Mouse (Mus musculus): Measurements from ENCODE around the gene Lhfpl5. TPM values are rescaled to one million over a fixed set of nuclear protein-coding genes. Genes with fewer than 3 reads are reported as not detected.

The Lhfpl5 gene
- total RNA-seq (2023), result not detected

GRCm38 (mm10) chr17:28575244-28576125, at the start of gene Lhfpl5:
Gene Lhfpl5 (plus strand): TSS chr17:28575641.

DNA sequence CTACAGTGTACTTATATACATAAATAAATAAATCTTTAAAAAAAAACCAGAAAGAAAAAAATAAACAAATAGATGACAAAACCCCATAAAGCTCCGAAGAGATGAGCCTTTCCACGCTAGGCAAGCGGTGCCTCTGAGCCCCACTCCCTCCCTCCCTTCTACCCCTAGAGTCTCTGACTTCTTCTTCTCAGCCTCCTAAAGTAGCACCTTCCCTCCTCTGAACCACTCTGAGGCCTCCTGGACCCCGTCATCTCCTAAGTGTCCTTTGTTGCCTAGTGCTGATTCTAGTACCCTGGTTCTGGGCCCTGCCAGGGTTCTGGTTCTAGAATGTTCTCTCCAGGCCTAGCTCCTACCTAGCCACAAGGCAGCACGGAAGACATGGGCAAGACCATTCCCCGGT, 44.9 kb upstream of the Lhfpl5 start, which contains the start of gene Armc12:
Armc12 (plus strand) TSS at position 301 of the 400 bp plus-strand sequence.

GRCm38 (mm10) chr17:28549111-28549510, 26.3 kb upstream of the Lhfpl5 start, which contains the start of gene Clpsl2:
Gene Clpsl2 (plus strand): TSS chr17:28549411.

GRCm38 (mm10) chr17:28560598-28560997, 14.8 kb upstream of the Lhfpl5 start, which contains the start of gene Clps:
Gene Clps (minus strand): TSS chr17:28560766.

GRCm38 (mm10) chr17:28622300-28622759, 46.9 kb downstream of the Lhfpl5 start, which contains the start of gene Srpk1:
Gene Srpk1 (minus strand): TSS chr17:28622709.

Other genes starting within 250 kb of the Lhfpl5 start
- 100 to 1,000 TPM; 528 to 601 TPM for gene Rpl10a, start 247.2 kb upstream of the Lhfpl5 start, total RNA-seq (2023)
- gene Tead3, start 224.8 kb upstream of the Lhfpl5 start, total RNA-seq (2023), result 1 to 10 TPM in 1 of 2 experiments, under 1 TPM in 1; 0.55 to 1.7 TPM
- not detected for gene Tulp1, start 210.4 kb upstream of the Lhfpl5 start, total RNA-seq (2023)
- 10 to 100 TPM; 36.3 to 46.3 TPM for gene Fkbp5, start 58.1 kb upstream of the Lhfpl5 start, total RNA-seq (2023)
- 1 to 10 TPM; 1.9 to 2.3 TPM for gene Armc12, start 44.8 kb upstream of the Lhfpl5 start, total RNA-seq (2023)
- gene Clpsl2, start 26.2 kb upstream of the Lhfpl5 start, total RNA-seq (2023), result not detected
- not detected for gene Clps, start 14.9 kb upstream of the Lhfpl5 start, total RNA-seq (2023)
- gene Srpk1, start 47.1 kb downstream of the Lhfpl5 start, total RNA-seq (2023), result 10 to 100 TPM; 52.1 to 58.2 TPM
- 1 to 10 TPM; 2.2 to 2.4 TPM for gene Slc26a8, start 114.6 kb downstream of the Lhfpl5 start, total RNA-seq (2023)
- gene Mapk14, start 115.7 kb downstream of the Lhfpl5 start, total RNA-seq (2023), result 100 to 1,000 TPM; 235 to 247 TPM
- gene AC170998.1, start 150.4 kb downstream of the Lhfpl5 start, total RNA-seq (2023), result 10 to 100 TPM in 1 of 2 experiments, 1 to 10 TPM in 1; 9.6 to 13.5 TPM
- 100 to 1,000 TPM; 145 to 187 TPM for gene Mapk13, start 193.7 kb downstream of the Lhfpl5 start, total RNA-seq (2023)
- gene Brpf3, start 225.4 kb downstream of the Lhfpl5 start, total RNA-seq (2023), result 10 to 100 TPM; 46.3 to 55.6 TPM